Mouse (Mus musculus) neural tube, embryonic 15.5 days (tissue): ENCODE measurements at regions not wholly inside any gene's neighbourhood (a gene's known extent, or its start where the extent isn't known, plus 50 kb on each side); places are given as distances from the start of the nearest gene placed in this dataset.

ENCODE experiments used
- ATAC-seq: fragments of 200-750 bp; cut with Nextera tagmentation; 2 replicates; pipeline ENCODE4 v1.8.0; 2017; ENCODE audit warnings: mild to moderate bottlenecking, moderate TSS enrichment, moderate library complexity; ENCODE audit not compliant: low FRiP score
- H3K27ac ChIP-seq: fragments of 300-500 bp; sonication (generic); replicated peaks from 2 replicates; pipeline ENCODE4 v1.5.1; 2015; ENCODE audit warnings: mild to moderate bottlenecking, inconsistent platforms
- H3K27me3 ChIP-seq: fragments of 300-500 bp; sonication (generic); replicated peaks from 2 replicates; pipeline ENCODE4 v1.6.1; 2015; ENCODE audit warnings: inconsistent platforms
- H3K36me3 ChIP-seq: fragments of 300-500 bp; sonication (generic); 2 replicates; pipeline ENCODE4 v1.6.1; 2015; ENCODE audit warnings: inconsistent platforms
- H3K4me1 ChIP-seq: fragments of 300-500 bp; sonication (generic); 2 replicates; pipeline ENCODE4 v1.6.1; 2015; ENCODE audit warnings: inconsistent platforms
- H3K4me2 ChIP-seq: fragments of 300-500 bp; sonication (generic); 2 replicates; pipeline ENCODE4 v1.6.1; 2015; ENCODE audit warnings: inconsistent platforms, mild to moderate bottlenecking, moderate library complexity
- H3K4me3 ChIP-seq: fragments of 300-500 bp; sonication (generic); replicated peaks from 2 replicates; pipeline ENCODE4 v1.5.1; 2015; ENCODE audit warnings: mild to moderate bottlenecking, inconsistent platforms
- H3K9ac ChIP-seq: fragments of 300-500 bp; sonication (generic); replicated peaks from 2 replicates; pipeline ENCODE4 v1.6.1; 2015; ENCODE audit warnings: mild to moderate bottlenecking, inconsistent platforms
- H3K9me3 ChIP-seq: fragments of 300-500 bp; sonication (generic); replicated peaks from 2 replicates; pipeline ENCODE4 v1.6.1; 2016; ENCODE audit warnings: inconsistent platforms
- WGBS: fragments of 180-500 bp; shearing (Covaris S2); methylation state at CpG from one replicate; pipeline ENCODE4 v1.1.7; 2015; ENCODE audit warnings: mixed read lengths; 5-methylcytosine and 5-hydroxymethylcytosine counted together

DNA sequence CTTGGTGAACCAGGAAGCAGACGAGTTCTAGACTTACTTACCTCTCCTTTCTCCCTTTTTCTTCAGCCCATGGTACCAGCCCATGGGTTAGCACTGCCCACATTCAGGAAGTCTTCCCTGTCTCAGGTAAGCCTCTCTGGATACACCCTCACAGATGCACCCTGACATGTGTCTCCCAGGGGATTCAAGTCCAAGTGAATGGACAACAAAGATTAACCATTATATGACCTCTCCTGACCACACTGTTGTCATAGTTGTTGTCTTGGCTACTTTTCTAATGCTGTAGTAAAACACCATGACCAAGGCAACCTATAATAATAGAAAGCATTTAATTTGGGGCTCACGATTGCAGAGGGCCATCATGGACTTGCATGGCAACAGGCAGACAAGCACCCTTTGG is 98.8 kb upstream of the Vash1 start:
- Histone ChIP-seq H3K36me3 (no peaks in the 10 kb centered on the region), H3K9ac (no peak overlapping the region), H3K4me3 (no peak overlapping the region), H3K9me3 (no peaks in the 10 kb centered on the region), H3K27ac (no peak overlapping the region), H3K4me1 (peaks cover 10% of the 10 kb centered on the region), H3K4me2 (no peak overlapping the region), H3K27me3 (no peaks in the 10 kb centered on the region)
- 76% methylated on average over 2 of the region's 2 CpGs for WGBS
- ATAC-seq = no peak

DNA sequence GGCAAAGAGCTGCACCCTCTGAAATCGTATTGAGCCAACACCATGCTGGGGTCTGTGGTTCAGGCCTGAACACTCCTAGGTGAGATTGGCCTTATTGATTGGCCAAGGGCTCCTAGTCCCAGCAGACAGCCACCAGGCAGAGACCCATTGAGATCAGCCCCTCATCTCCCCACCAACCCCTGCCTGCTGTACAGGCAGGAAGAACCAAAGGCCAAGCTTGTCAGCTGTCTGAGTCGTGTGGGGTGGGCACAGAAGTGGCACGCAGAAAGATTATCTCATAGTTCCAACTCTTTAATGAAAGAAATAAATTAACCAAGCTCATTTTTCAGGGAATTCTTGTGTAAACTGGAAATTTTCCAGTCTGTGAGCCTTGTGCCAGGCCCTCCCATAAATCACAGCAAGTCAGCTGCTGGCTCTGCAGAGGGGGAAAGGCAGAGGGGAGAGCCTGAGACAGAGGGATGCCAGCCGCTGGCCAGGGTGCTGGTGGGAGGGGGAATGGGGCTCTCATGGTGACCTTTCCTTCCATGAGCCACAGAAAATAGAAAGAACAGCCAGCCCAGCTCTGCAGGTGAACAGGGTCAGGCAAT is 98.3 kb upstream of the Vash1 start:
- Histone ChIP-seq H3K4me3 (no peak overlapping the region), H3K27ac (no peak overlapping the region), H3K9ac (no peak overlapping the region), H3K4me1 (peaks cover 12% of the 10 kb centered on the region), H3K36me3 (no peaks in the 10 kb centered on the region), H3K27me3 (no peaks in the 10 kb centered on the region), H3K9me3 (no peaks in the 10 kb centered on the region), H3K4me2 (no peak overlapping the region)
- ATAC-seq = peak; percentile 81
- 39% methylated on average over 4 of the region's 4 CpGs for WGBS

DNA sequence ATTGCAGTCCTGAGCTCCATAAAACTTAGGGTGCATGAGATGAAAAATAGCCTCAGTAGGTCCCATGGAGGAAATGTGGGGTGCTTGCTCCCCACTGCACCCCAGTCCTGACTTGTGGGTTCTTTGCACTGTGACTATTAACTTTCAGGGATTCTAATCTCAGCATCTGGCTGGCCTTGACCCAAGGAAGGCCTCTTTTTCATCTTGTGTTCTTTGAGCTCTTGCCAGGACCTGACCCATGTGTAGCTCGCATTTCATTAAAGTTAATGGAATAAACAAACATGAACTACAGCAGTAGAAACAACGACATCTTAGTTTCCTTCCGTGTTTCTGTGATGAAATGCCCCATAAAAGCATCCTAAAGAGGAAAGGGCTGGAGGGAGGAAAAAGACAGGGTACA is 96.4 kb upstream of the Vash1 start:
- Histone ChIP-seq H3K27me3 (no peaks in the 10 kb centered on the region), H3K36me3 (no peaks in the 10 kb centered on the region), H3K27ac (no peak overlapping the region), H3K9me3 (no peaks in the 10 kb centered on the region), H3K4me1 (peaks cover 13% of the 10 kb centered on the region), H3K4me3 (no peak overlapping the region), H3K4me2 (no peak overlapping the region), H3K9ac (no peak overlapping the region)
- no peak for ATAC-seq
- WGBS = 65% methylated on average over 3 of the region's 3 CpGs

- H3K9ac ChIP-seq = no peak overlapping the region
- no peaks in the 10 kb centered on the region for H3K9me3 ChIP-seq
- H3K27me3 ChIP-seq = no peaks in the 10 kb centered on the region
- H3K4me2 ChIP-seq = no peak overlapping the region
- H3K27ac ChIP-seq = no peak overlapping the region
- WGBS = 79% methylated on average over 6 of the region's 6 CpGs
- 0 out of 2 replicates have a peak, but pooled peaks cover 3% of the 10 kb centered on the region for H3K4me1 ChIP-seq
- H3K4me3 ChIP-seq = no peak overlapping the region
- H3K36me3 ChIP-seq = no peaks in the 10 kb centered on the region
- ATAC-seq = no peak
Observed at GRCm38 (mm10) chr12:86588010-86588409, 90.5 kb upstream of the Vash1 start.

DNA sequence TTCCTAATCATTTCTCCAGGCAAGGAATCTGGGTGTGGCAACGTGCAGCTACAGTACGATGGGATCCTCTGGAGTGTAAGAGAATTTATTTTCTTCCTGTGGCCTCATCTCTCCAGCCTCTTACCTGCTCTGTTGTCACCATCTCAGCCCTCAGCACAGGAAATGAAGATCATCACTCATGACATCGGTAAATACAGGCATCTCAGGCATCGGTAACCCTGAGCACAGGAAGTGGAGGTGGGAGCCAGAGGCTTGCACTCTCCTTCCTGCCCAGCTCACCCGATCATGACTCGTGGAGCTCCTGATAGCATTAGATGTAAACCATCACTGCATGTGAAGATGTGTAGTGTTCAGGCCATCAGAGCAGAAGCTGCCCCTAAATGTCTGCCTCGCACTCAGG is 86.0 kb upstream of the Vash1 start:
- no peak overlapping the region for H3K27ac ChIP-seq
- no peaks in the 10 kb centered on the region for H3K4me1 ChIP-seq
- no peak overlapping the region for H3K4me3 ChIP-seq
- H3K9me3 ChIP-seq = no peaks in the 10 kb centered on the region
- no peak overlapping the region for H3K4me2 ChIP-seq
- H3K27me3 ChIP-seq = no peaks in the 10 kb centered on the region
- H3K9ac ChIP-seq = no peak overlapping the region
- no peaks in the 10 kb centered on the region for H3K36me3 ChIP-seq
- WGBS = 80% methylated on average over 7 of the region's 7 CpGs
- ATAC-seq = no peak

- H3K9me3 ChIP-seq = no peaks in the 10 kb centered on the region
- no peaks in the 10 kb centered on the region for H3K4me1 ChIP-seq
- no peaks in the 10 kb centered on the region for H3K36me3 ChIP-seq
- no peak overlapping the region for H3K4me3 ChIP-seq
- ATAC-seq = no peak
- no peaks in the 10 kb centered on the region for H3K27me3 ChIP-seq
- WGBS = 87% methylated on average over 11 of the region's 11 CpGs
- H3K4me2 ChIP-seq = no peak overlapping the region
- H3K9ac ChIP-seq = no peak overlapping the region
- H3K27ac ChIP-seq = no peak overlapping the region
Observed at GRCm38 (mm10) chr12:86594647-86595046, 83.9 kb upstream of the Vash1 start.

DNA sequence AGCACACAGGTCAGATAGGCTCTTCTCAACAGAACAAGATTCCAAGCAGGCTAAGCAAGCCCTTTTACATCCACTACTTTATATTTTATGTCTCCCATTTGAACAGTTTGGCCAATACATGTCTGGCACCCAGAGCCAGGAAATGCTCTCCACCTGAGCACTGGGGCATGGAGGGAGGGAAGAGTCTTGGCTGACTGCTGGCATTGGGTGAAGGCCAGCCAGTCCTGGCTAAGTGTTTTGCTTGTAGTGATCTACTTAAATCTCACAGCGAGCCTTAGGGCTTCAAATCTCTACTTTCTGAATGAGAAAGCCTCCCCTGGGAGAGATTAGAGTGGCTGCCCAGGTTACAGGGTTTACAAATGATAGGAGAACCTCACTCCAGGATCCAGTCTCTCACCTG is 78.5 kb upstream of the Vash1 start:
- ATAC-seq = no peak
- Histone ChIP-seq H3K27ac (no peak overlapping the region), H3K9me3 (no peaks in the 10 kb centered on the region), H3K4me3 (no peak overlapping the region), H3K9ac (no peak overlapping the region), H3K36me3 (no peaks in the 10 kb centered on the region), H3K27me3 (no peaks in the 10 kb centered on the region), H3K4me2 (no peak overlapping the region), H3K4me1 (peaks cover 2% of the 10 kb centered on the region; the same call in 1 of the 2 replicates)
- 36% methylated on average over 1 of the region's 1 CpGs for WGBS

GRCm38 (mm10) chr12:86603521-86603920 is 75.0 kb upstream of the Vash1 start:
- Histone ChIP-seq H3K4me1 (peaks cover 2% of the 10 kb centered on the region; the same call in 1 of the 2 replicates), H3K27me3 (no peaks in the 10 kb centered on the region), H3K27ac (no peak overlapping the region), H3K9ac (no peak overlapping the region), H3K4me2 (no peak overlapping the region), H3K4me3 (no peak overlapping the region), H3K36me3 (no peaks in the 10 kb centered on the region), H3K9me3 (no peaks in the 10 kb centered on the region)
- WGBS = 93% methylated on average over 5 of the region's 5 CpGs
- no peak for ATAC-seq

GRCm38 (mm10) chr12:86612431-86613040 is 66.0 kb upstream of the Vash1 start:
- Histone ChIP-seq H3K27me3 (no peaks in the 10 kb centered on the region), H3K4me1 (no peaks in the 10 kb centered on the region), H3K27ac (no peak overlapping the region), H3K9me3 (no peaks in the 10 kb centered on the region), H3K36me3 (no peaks in the 10 kb centered on the region), H3K4me3 (no peak overlapping the region), H3K4me2 (no peak overlapping the region), H3K9ac (no peak overlapping the region)
- ATAC-seq = no peak
- 43% methylated on average over 9 of the region's 9 CpGs for WGBS

DNA sequence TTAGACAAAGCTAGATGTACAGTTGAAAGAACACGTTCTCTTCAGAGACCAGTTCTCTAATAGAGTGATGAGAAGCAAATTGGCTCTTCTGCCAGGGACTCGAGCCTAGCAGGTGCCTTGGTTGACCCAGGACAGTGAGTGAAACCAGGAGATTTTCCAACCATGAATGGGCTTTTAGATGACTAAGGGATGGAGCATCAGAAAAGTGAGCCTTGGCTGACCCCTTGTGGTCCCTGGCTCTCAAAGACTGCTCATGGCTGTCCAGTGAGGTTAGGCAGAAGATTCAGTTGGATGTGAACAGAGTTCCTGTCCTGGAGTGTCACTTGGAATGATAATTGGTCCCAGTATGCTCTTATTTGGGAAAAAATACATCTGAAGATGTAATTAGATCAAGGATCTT is 64.3 kb upstream of the Vash1 start:
- ATAC-seq = no peak
- no peak overlapping the region for H3K27ac ChIP-seq
- H3K4me2 ChIP-seq = no peak overlapping the region
- no peaks in the 10 kb centered on the region for H3K36me3 ChIP-seq
- no peak overlapping the region for H3K4me3 ChIP-seq
- no peak overlapping the region for H3K9ac ChIP-seq
- 42% methylated on average over 2 of the region's 2 CpGs for WGBS
- H3K4me1 ChIP-seq = no peaks in the 10 kb centered on the region
- H3K9me3 ChIP-seq = no peaks in the 10 kb centered on the region
- H3K27me3 ChIP-seq = no peaks in the 10 kb centered on the region

DNA sequence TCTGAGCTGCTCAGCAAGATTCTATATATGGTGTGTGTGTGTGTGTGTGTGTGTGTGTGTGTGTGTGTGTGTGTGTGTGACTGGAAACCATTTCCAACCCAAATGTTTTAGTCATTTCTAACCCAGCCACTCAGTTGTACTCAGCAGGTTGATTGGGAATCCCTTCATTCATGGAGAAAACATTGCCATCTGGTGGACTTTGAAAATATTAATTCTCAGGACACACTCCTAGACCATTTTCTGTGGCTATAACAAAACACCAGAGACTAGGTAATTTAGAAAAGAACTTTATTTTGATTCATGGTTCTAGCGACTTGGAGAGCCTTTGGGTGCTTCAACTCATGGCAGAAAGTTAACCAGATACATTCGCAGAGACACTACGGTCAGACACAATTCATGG is 62.2 kb upstream of the Vash1 start:
- Histone ChIP-seq H3K27me3 (no peaks in the 10 kb centered on the region), H3K4me3 (no peak overlapping the region), H3K4me1 (no peaks in the 10 kb centered on the region), H3K9me3 (no peaks in the 10 kb centered on the region), H3K9ac (no peak overlapping the region), H3K27ac (no peak overlapping the region), H3K4me2 (no peak overlapping the region), H3K36me3 (no peaks in the 10 kb centered on the region)
- WGBS = 86% methylated on average over 3 of the region's 3 CpGs
- no peak for ATAC-seq

- Histone ChIP-seq H3K27ac (no peak overlapping the region), H3K36me3 (no peaks in the 10 kb centered on the region), H3K9ac (no peak overlapping the region), H3K4me3 (no peak overlapping the region), H3K4me1 (no peaks in the 10 kb centered on the region), H3K27me3 (no peaks in the 10 kb centered on the region), H3K9me3 (no peaks in the 10 kb centered on the region), H3K4me2 (no peak overlapping the region)
- ATAC-seq = no peak
- 76% methylated on average over 2 of the region's 2 CpGs for WGBS
Observed at GRCm38 (mm10) chr12:86624195-86624594, 54.3 kb upstream of the Vash1 start.
